23 mouse cellular contexts compared by ENCODE assay signal in the genomic region with DNA sequence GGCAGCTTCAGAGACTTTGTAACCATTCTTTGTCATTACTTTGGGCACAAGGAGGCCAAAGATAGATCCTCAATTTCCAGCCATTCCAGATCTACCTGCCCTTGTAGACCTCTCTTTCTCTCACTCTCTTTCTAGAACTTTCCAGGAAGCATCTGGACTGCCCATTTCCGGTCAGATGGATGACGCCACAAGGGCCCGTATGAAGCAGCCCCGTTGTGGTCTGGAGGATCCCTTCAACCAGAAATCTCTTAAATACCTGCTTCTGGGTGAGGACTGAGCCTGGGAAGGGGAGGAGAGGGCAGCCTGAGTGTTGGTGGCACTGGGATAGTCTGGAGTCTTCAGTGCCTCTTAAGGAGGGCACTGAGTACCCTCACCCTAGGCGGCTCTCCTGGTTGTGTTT.
"Had no signal": no experiment of that assay in that cellular context is flagged by ENCODE, and none has a peak within 500 bp of the region (broad histone marks: within the 10 kb centered on the region; RNA-seq: fewer than 3 reads in every experiment).

No protein-coding gene starts in this region.

- H3K27ac ChIP-seq: kidney, embryonic 15.5 days; limb, embryonic 10.5 days; limb, embryonic 13.5 days; liver, embryonic 12.5 days; liver, embryonic 15.5 days; lung, embryonic 15.5 days; midbrain, embryonic 12.5 days; midbrain, embryonic 15.5 days; neural tube, embryonic 12.5 days; neural tube, embryonic 15.5 days; stomach, embryonic 15.5 days had no signal

- H3K4me1 ChIP-seq: kidney, embryonic 15.5 days; limb, embryonic 10.5 days; limb, embryonic 13.5 days; lung, embryonic 15.5 days; midbrain, embryonic 12.5 days; midbrain, embryonic 15.5 days; neural tube, embryonic 12.5 days; neural tube, embryonic 15.5 days; stomach, embryonic 15.5 days had no signal

- H3K4me3 ChIP-seq: kidney, embryonic 15.5 days; limb, embryonic 10.5 days; limb, embryonic 13.5 days; liver, embryonic 12.5 days; liver, embryonic 15.5 days; lung, embryonic 15.5 days; midbrain, embryonic 12.5 days; midbrain, embryonic 15.5 days; neural tube, embryonic 12.5 days; neural tube, embryonic 15.5 days; stomach, embryonic 15.5 days had no signal

- H3K27me3 ChIP-seq: kidney, embryonic 15.5 days; limb, embryonic 13.5 days; liver, embryonic 15.5 days; lung, embryonic 15.5 days; midbrain, embryonic 15.5 days; neural tube, embryonic 12.5 days; neural tube, embryonic 15.5 days; stomach, embryonic 15.5 days had no signal

- ATAC-seq: liver, embryonic 12.5 days; midbrain, embryonic 15.5 days had no signal

- H3K36me3 ChIP-seq: liver, embryonic 15.5 days; midbrain, embryonic 12.5 days; midbrain, embryonic 15.5 days; neural tube, embryonic 12.5 days; stomach, embryonic 15.5 days had no signal

- DNase-seq: kidney, adult 11 months; kidney, adult 8-10 months; kidney, postnatal 10 days; kidney, postnatal 36 days; liver; lung, adult 18-20 months; lung, postnatal 10 days; lung, postnatal 36 days; retina, postnatal 1 day; right cerebral cortex, postnatal 25 days; spleen, adult 18-20 months; thymus, postnatal 25 days had no signal
